Mouse (Mus musculus): ENCODE measurements around the gene Epn2.

Epn2 gene

DNA sequence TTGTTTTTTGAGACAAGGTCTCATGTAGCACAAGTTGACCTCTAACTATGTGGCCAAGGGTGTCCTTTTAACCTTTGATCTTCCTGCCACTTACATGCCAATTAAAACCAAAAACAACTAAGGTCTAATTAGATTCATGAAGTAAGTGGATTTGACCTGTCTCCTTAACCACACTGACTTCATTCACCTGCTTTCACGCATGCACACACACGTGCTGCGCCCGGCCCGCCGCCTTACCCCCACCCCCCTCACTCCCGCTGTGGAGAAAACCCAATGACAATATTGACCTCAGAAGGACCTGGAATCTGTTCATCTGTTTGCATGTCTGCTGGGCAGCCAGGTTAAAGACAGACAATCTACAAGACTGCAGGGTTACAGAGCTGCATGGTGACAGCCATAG lies 38.8 kb downstream of the Epn2 start:
- no peak for DNase-seq (ENCODE audit: low spot score in 2 of 2)

DNA sequence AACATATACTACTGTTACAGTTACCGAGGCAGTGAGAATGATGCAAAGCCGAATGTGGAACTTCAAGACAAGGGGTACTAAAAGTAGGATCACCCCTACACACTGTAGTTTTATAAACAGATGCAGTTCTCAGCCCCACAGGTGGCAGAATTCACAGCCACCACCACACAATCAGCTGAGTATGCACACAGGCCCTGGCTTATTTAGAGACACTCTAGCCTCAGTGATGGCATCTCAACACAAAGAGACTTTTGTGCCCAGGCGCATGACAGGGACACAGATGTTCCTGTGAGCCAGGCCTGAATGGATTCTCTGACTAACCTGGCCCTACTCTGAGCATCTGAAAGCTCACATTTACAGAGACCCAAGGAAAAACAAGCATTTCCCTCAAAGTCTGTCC lies 42.1 kb downstream of the Epn2 start:
- DNase-seq (ENCODE audit: low spot score in 2 of 2), result no peak

DNA sequence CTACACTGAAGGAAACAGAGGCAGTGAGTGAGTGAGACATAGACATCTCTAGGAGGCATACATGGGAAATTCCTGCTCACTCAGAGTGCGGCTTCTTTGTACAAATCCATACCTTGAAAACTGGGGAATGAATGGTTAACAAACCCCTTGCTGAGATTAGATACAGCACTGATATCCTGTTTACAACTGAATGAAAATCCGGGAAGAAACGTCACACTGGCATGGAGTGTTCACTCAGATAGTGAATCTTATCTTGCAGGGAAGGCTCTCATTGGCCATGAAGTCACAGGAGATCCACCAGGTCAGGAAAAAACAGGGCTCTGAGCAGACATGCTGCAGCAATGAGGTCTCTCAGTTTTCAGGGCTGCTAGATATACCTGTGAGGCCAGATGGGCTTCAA lies 42.5 kb downstream of the Epn2 start:
- no peak for DNase-seq (ENCODE audit: low spot score in 2 of 2)

GRCm38 (mm10) chr11:61535530-61535929 lies 44.0 kb downstream of the Epn2 start:
- no peak for DNase-seq (ENCODE audit: low spot score in 2 of 2)

DNA sequence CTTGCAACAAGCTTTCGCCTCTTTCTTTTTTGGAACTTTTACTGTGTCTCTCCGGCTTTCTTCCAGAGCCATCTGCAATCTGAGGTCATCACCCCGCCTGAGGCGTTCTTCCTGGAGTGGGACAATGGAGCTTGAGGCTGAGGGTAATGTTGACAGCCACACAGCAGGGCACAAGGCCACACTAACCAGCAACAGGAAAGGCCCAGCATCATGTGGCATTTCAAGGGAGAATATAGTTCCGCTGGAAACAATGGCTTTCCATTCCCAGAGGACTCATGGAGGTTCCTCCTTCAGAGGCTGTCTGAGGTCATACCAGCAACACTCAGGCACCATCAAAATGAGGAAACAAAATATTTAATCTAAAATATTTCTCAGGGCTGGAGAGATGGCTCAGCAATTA lies 45.9 kb downstream of the Epn2 start:
- no peak for DNase-seq (ENCODE audit: low spot score in 2 of 2)

DNA sequence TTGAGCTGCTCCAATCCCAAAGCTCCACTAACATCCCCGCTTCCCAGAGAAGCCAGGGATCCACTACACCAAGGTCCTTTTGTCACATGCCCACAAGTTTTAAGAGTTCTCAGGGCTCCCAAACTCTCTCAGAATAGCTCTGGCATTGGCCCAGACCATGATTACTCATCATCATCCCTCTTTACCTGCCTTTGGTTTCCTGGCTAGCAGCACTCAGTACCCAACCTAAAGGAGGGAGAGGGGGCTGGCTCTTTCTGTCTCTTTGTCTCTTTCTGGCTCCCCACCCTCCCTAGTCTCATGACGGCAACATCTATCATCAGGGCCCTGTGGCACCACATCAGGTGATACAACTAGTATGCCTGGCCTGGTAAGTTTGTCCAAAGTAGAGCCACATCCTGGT lies 46.7 kb downstream of the Epn2 start:
- DNase-seq (ENCODE audit: low spot score in 2 of 2), result no peak

GRCm38 (mm10) chr11:61529268-61529713 lies 50.2 kb downstream of the Epn2 start:
- DNase-seq (ENCODE audit: low spot score in 2 of 2), result no peak

GRCm38 (mm10) chr11:61526872-61527271 lies 52.6 kb downstream of the Epn2 start:
- DNase-seq (ENCODE audit: low spot score in 2 of 2), result no peak

DNA sequence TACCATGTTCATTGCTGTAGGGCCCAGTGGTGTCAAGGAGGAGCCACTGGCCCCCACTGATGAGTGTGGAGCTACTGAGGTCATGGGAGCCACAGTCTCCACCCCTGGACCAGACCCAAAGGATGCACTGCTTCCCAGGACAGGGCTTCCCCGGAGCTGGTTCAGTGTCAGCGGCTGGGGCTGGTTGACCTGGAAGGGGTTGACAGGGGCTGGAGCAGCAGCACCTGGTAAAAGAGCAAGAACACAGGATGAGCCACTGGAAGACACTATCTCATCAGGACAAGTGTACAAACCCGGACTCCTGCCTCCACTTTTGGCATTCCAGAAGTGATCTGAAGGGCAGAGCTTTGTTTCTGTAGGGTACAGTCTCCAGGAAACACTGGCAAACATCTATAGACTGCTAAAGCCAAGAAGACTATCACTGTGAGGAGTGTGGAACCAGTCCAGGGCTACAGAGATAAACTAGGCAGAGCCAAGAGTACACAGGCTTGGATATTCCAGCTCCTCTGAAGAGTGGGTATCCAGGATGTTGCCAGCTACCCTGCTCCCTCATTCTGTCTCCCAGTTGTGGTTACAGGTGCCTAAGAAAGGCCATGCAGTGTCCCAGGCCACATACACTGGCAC lies 59.9 kb downstream of the Epn2 start:
- DNase-seq (ENCODE audit: low spot score in 2 of 2), result no peak

GRCm38 (mm10) chr11:61518871-61519270 lies 60.6 kb downstream of the Epn2 start:
- DNase-seq (ENCODE audit: low spot score in 2 of 2), result no peak

DNA sequence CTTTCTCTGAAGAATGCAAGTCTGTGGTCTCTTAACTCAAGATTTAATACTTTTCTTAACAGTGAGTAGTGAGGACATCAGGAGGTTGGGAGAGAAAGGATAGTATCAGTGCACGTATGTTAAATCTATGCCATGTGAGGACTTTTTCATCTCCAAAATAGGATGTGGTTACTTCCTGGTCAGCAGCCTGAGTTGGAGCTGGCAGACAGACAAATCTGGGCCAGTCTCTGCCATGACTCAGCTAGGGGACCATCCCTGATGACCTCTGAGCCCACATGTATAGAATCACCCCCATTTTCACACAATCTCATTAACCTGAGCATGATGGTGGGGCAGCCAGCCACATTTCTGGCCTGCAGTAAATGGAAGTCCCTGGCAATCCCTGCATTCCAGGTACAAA lies 61.5 kb downstream of the Epn2 start:
- no peak for DNase-seq (ENCODE audit: low spot score in 2 of 2)

- no peak for DNase-seq (ENCODE audit: low spot score in 2 of 2)
These were observed 64.5 kb downstream of the Epn2 start for GRCm38 (mm10) chr11:61514953-61515352.

DNA sequence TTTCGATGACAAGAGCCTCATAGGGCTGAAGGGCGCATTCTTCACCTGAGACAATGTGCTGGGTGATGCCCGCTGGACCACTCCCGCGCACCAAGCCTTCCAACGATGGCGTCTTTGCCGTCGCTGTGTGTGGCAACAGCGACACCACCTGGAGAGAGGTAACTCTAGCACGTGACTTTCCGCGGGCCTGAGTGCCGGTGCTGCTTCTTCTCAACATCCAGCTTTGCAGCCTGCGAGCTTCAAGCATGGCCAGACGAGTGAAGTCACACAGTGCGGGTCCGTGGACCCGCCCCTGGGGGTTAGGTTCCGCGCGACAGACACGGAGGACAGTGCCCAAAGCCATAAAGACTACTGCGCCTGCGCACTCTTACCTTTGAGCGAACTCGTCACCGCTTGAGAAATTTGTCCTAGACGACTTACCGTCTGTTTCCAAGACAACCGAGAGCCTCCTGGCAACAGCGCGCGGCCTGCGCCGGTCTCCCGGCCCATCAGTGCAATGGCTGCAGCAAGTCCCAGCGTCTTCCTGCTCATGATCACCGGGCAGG lies 74.7 kb downstream of the Epn2 start, which contains the start of gene B9d1:
TSS of gene B9d1 (plus strand) at position 432 of the 545 bp plus-strand sequence.
- DNase-seq (ENCODE audit: low spot score in 2 of 2), result peak; percentile 91 to 92

DNA sequence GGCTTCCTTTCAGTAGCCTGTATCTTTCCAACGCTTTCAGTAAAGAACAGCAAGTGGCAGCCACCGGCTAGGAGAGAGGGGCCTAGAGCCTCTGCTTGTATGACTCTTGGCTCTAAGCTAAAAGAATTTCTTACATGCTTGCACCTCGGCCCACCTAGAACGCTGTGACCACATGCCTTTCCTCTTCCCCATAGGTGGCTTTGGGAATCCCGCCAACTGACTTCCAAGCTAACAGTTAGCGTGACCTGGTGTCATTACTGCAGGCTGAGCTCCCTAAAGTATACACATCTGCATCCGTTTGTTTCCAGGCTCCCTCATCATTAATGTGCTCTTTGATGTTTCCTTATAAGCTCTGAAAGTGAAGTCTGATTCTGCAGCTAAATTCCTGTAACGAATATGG lies 75.6 kb downstream of the Epn2 start:
- DNase-seq (ENCODE audit: low spot score in 2 of 2), result no peak

GRCm38 (mm10) chr11:61498736-61499504 lies 80.6 kb downstream of the Epn2 start:
- DNase-seq (ENCODE audit: low spot score in 2 of 2), result no peak

GRCm38 (mm10) chr11:61497490-61497889 lies 82.0 kb downstream of the Epn2 start:
- no peak for DNase-seq (ENCODE audit: low spot score in 2 of 2)

- no peak for DNase-seq (ENCODE audit: low spot score in 2 of 2)
These were observed 84.0 kb downstream of the Epn2 start for GRCm38 (mm10) chr11:61495528-61495927.

- DNase-seq (ENCODE audit: low spot score in 2 of 2), result peak; percentile 98 to 99
These were observed 85.1 kb downstream of the Epn2 start, which contains the start of gene Mapk7 for GRCm38 (mm10) chr11:61494129-61494997. TSS of gene Mapk7 (minus strand) at chr11:61494406.

DNA sequence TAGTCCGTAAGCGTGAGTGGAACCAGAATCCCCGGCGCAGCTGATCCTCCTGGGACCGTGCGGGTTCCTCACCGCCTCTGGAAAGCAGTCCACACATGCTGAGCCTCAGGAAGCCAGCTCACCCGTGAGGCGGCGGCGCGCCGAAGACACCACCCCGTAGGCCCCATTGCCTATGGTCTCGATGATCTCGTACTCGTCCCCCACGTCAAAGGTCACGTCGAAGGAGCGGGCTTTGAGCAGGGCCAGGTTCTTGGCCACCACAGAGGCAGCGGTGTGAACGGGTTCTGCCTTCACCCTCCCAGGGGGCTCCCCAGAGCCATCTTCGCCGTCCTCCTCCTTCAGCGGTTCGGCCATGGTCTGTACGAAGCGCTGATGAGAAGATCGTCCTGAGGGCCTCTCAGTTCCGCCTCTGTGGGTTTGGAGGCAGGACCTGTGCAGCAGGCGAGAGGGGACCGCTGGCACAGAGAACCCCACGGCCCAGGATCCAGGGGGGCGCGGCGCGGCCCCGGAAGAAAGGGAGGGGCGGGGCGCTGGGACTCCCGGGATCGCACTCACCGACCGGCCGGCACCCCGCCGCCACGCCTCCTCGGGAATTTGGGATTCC lies 85.9 kb downstream of the Epn2 start:
- DNase-seq (ENCODE audit: low spot score in 2 of 2), result no peak

DNA sequence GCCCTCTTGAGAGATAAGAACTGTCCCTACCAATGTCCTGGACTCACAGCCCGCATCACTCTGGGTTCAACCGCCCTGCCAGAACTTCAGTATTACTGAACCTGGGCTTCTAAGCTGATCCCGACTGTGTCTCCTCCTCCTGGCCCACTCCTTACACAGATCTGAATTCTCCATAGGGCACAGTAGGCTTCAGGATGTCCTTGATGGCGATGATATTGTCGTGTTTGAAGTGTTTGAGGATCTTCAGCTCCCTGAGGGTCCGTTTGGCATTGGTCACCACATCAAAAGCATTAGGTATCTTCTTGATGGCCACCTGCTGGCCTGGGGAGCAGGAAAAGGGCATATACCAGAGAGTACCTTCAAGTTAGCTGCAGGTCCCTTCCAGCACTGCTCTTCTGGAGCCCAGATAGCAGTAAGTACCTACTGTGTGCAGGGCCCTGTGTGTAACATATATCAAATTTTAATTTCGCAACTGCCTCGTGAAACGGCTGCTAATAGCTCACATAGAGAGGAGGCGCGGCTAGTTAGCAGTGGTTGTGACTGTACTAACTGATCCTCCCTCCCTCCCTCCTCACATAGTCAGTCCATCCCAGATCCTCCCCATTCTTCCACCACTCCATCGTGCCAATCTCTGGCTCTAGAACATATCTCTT lies 86.6 kb downstream of the Epn2 start:
- DNase-seq (ENCODE audit: low spot score in 2 of 2), result no peak

- DNase-seq (ENCODE audit: low spot score in 2 of 2), result no peak
These were observed 88.5 kb downstream of the Epn2 start for GRCm38 (mm10) chr11:61490944-61491520.
